Mouse (Mus musculus) embryonic facial prominence, embryonic 10.5 days (tissue): ENCODE measurements at regions not wholly inside any gene's neighbourhood (a gene's known extent, or its start where the extent isn't known, plus 50 kb on each side); places are given as distances from the start of the nearest gene placed in this dataset.

Experiments used
- DNase-seq: peaks from one replicate; pipeline ENCODE4 v3.0.0-alpha.2; 2017; ENCODE audit warnings: low spot score
- H3K27ac ChIP-seq: fragments of 300-500 bp; sonication (generic); replicated peaks from 2 replicates; pipeline ENCODE4 v1.5.1; 2016; ENCODE audit warnings: mild to moderate bottlenecking
- H3K27me3 ChIP-seq: fragments of 300-500 bp; sonication (generic); replicated peaks from 2 replicates; pipeline ENCODE4 v1.6.1; 2016; ENCODE audit warnings: low read depth, mild to moderate bottlenecking; ENCODE audit not compliant: poor library complexity, severe bottlenecking
- H3K36me3 ChIP-seq: fragments of 300-500 bp; sonication (generic); replicated peaks from 2 replicates; pipeline ENCODE4 v1.6.1; 2016; ENCODE audit warnings: mild to moderate bottlenecking, moderate library complexity
- H3K4me1 ChIP-seq: fragments of 300-500 bp; sonication (generic); 2 replicates; pipeline ENCODE4 v1.6.1; 2016
- H3K4me3 ChIP-seq: fragments of 300-500 bp; sonication (generic); 2 replicates; pipeline ENCODE4 v1.5.1; 2016; ENCODE audit warnings: mild to moderate bottlenecking, moderate library complexity
- H3K9me3 ChIP-seq: fragments of 300-500 bp; sonication (generic); 2 replicates; pipeline ENCODE4 v1.6.1; 2016; ENCODE audit warnings: mild to moderate bottlenecking
- WGBS: fragments of 180-500 bp; shearing (Covaris S2); methylation state at CpG from one replicate; pipeline ENCODE4 v1.1.7; 2016; 5-methylcytosine and 5-hydroxymethylcytosine counted together

DNA sequence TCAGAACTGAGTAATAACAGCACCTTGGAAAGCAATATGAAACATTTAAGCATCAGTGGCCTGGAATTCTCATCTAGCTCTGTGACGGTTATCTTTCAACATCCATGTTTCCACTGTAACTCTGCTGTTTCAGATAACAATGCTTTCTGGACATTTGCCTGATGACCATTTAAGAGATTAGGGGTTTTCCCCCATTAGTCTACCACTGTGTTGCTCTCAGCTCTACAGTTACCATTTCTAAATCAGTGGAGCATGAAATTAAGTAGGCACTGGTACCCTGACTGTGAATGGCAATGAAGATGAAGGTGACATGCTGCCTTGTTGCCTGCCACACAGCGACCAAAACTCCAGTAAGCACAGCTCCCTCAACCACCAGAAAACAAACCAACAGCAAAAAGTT lies 70.7 kb upstream of the Myo3a start:
- 78% methylated on average over 2 of the region's 2 CpGs for WGBS
- no peak overlapping the region for H3K27ac ChIP-seq
- no peaks in the 10 kb centered on the region for H3K4me1 ChIP-seq
- no peak overlapping the region for H3K4me3 ChIP-seq
- no peaks in the 10 kb centered on the region for H3K27me3 ChIP-seq
- H3K36me3 ChIP-seq: no peaks in the 10 kb centered on the region
- H3K9me3 ChIP-seq: no peaks in the 10 kb centered on the region
- DNase-seq: no peak

DNA sequence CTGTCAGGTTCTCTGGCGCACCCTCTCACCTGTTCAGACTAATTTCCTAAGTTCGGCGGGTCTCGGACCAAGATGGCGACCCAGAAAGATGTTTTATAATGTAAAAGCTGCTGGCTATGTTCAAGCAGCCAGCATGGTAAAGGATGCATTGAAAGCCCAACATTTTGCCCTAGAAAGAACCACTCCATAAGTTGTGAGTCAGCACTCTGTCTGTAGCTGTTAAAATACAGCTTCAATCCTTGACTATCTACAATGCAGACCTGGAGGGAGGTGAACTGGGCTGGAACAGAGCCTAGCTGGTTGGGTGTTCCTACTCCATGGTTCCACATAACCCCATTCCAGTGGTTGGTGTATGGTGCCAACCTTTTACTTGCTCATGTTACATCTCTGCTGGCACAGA lies 61.9 kb upstream of the Myo3a start:
- WGBS: 94% methylated on average over 5 of the region's 5 CpGs
- Histone ChIP-seq H3K27me3 (no peaks in the 10 kb centered on the region), H3K4me3 (no peak overlapping the region), H3K9me3 (no peaks in the 10 kb centered on the region), H3K4me1 (no peaks in the 10 kb centered on the region), H3K27ac (no peak overlapping the region), H3K36me3 (no peaks in the 10 kb centered on the region)
- DNase-seq: no peak

DNA sequence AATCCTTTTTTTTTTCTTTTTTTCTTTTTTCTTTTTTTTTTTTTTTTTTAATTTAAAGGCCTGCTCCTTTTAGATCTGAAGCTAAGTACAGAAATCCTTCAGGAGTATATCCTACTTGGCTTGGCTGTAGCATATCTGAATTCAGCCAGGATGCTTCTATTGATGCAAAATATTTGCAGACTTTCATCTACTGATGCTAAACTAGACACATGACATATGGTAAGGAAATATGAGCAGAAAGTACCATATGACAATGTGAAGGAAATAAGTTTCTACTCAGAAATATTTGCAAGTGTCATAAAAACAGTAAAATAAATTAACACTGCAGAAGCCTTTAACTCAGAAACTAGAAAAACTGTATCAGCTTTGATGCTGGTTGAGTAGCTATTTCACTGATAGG lies 61.4 kb upstream of the Myo3a start:
- Histone ChIP-seq H3K4me3 (no peak overlapping the region), H3K4me1 (no peaks in the 10 kb centered on the region), H3K9me3 (no peaks in the 10 kb centered on the region), H3K27me3 (no peaks in the 10 kb centered on the region), H3K27ac (no peak overlapping the region), H3K36me3 (no peaks in the 10 kb centered on the region)
- DNase-seq: no peak
